Mouse (Mus musculus) neural tube, embryonic 11.5 days (tissue): Measurements from ENCODE around the gene Dnajc12. TPM values are rescaled to one million over a fixed set of nuclear protein-coding genes. Genes with fewer than 3 reads are reported as not detected.

Source experiments
- ATAC-seq: fragments of 200-750 bp; cut with Nextera tagmentation; 2 replicates; pipeline ENCODE4 v1.8.0; 2017; ENCODE audit warnings: moderate number of reproducible peaks, mild to moderate bottlenecking, moderate TSS enrichment, moderate library complexity; ENCODE audit not compliant: insufficient read depth, low FRiP score, low TSS enrichment
- DNase-seq: peaks from one replicate; pipeline ENCODE4 v3.0.0-alpha.2; 2015; ENCODE audit warnings: low spot score
- H3K27ac ChIP-seq: fragments of 300-500 bp; sonication (generic); 2 replicates; pipeline ENCODE4 v1.5.1; 2014; ENCODE audit warnings: low read depth, mild to moderate bottlenecking, low read length
- H3K27me3 ChIP-seq: fragments of 300-500 bp; sonication (generic); 2 replicates; pipeline ENCODE4 v1.6.1; 2014; ENCODE audit warnings: mild to moderate bottlenecking, low read length, mixed read lengths; ENCODE audit not compliant: control insufficient read depth, insufficient read depth
- H3K36me3 ChIP-seq: fragments of 300-500 bp; sonication (generic); 2 replicates; pipeline ENCODE4 v1.6.1; 2014; ENCODE audit warnings: mild to moderate bottlenecking, low read length, moderate library complexity, mixed read lengths; ENCODE audit not compliant: control insufficient read depth, insufficient read depth
- H3K4me1 ChIP-seq: fragments of 300-500 bp; sonication (generic); 2 replicates; pipeline ENCODE4 v1.6.1; 2014; ENCODE audit warnings: low read length, mixed read lengths; ENCODE audit not compliant: control insufficient read depth, insufficient read depth
- H3K4me2 ChIP-seq: fragments of 300-500 bp; sonication (generic); 2 replicates; pipeline ENCODE4 v1.6.1; 2014; ENCODE audit warnings: low read depth, mild to moderate bottlenecking, moderate library complexity
- H3K4me3 ChIP-seq: fragments of 300-500 bp; sonication (generic); 2 replicates; pipeline ENCODE4 v1.5.1; 2014; ENCODE audit warnings: low read depth, low read length
- H3K9ac ChIP-seq: fragments of 300-500 bp; sonication (generic); 2 replicates; pipeline ENCODE4 v1.6.1; 2014; ENCODE audit warnings: mild to moderate bottlenecking, low read length
- H3K9me3 ChIP-seq: fragments of 300-500 bp; sonication (generic); 2 replicates; pipeline ENCODE4 v1.6.1; 2016; ENCODE audit warnings: low read length; ENCODE audit not compliant: control insufficient read depth
- WGBS: fragments of 180-500 bp; shearing (Covaris S2); extraction: QIAGEN DNeasy Blood & Tissue Kit; methylation state at CpG from one replicate; pipeline ENCODE4 v1.1.7; 2014; 5-methylcytosine and 5-hydroxymethylcytosine counted together
- polyA plus RNA-seq: library from polyadenylated mRNA; unstranded; fragments of >200 nt; fragmentation: Nextera tagmentation; extraction: Ambion mirVana; gene quantifications from 2 replicates; pipeline ENCODE4 v1.2.1, GENCODE M21; 2014

The Dnajc12 gene
- polyA plus RNA-seq, 1 experiment from 2014 or later, result 16.0 TPM

DNA sequence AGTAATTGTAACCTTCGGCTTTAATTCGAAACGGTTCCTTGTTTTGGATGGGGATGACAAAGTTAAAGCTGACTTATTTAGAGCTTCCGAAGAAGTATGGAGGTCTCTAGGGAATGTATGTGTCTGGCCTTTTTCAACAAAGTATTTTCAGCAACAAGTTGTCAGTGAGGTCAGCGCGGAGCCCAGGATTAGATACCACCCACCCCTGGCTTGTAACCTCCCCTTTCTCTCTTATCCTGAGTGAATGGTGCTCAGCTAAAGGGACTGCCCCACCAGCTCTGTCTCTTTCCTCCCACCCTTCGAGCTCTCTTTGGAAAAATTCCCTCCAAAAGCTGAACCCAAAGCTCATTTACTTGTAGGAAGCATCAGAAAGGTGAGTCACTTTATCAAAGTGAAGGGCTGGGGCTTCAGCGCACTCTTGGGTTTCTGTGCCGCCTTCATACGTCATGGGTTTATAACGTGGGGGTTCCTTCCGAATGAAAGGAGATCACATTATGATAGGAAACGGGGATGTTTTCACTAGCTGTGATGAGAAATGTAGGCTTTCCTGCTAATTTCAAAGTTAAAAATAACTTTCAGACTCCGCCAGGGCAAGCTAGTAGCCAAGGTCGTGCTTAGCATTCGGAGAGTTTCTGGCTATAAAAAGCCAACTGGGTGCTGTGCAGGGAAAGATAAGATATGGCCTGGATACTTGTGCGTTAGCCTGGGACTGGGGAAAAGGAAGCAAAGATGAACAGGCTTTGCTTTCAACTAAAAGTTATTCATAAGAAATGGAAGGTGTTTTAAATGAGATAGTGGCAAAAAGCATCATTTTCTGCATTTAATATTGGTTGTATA, 75.3 kb downstream of the Dnajc12 start:
- Histone ChIP-seq H3K27ac (no peak overlapping the region), H3K36me3 (no peaks in the 10 kb centered on the region), H3K4me2 (no peak overlapping the region), H3K9me3 (no peaks in the 10 kb centered on the region), H3K9ac (no peak overlapping the region), H3K27me3 (no peaks in the 10 kb centered on the region), H3K4me1 (0 out of 2 replicates have a peak, but pooled peaks cover 5% of the 10 kb centered on the region), H3K4me3 (no peak overlapping the region)
- DNase-seq, result no peak
- no peak for ATAC-seq
- WGBS, result 79% methylated on average over 17 of the region's 17 CpGs

Other genes with a start within 250 kb of the Dnajc12 start
- 0.28 and 0.90 TPM in 2 replicates for gene Mypn, start 178.5 kb upstream of the Dnajc12 start, polyA plus RNA-seq
- 43.9 and 46.0 TPM in 2 replicates for gene Herc4, start 138.6 kb upstream of the Dnajc12 start, polyA plus RNA-seq
- 10.9 and 13.3 TPM in 2 replicates for gene Sirt1, start 739 bp upstream of the Dnajc12 start, polyA plus RNA-seq
- not detected in 2 replicates for gene Gm7075, start 39.3 kb downstream of the Dnajc12 start, polyA plus RNA-seq
- gene Ctnna3, start 47.7 kb downstream of the Dnajc12 start, polyA plus RNA-seq, result 0.33 and 0.50 TPM in 2 replicates